Mouse (Mus musculus) 3134 (cell line): ENCODE results near the gene Olfr1424.

Experiments used
- DNase-seq: peaks from one replicate; pipeline ENCODE4 v3.0.0-alpha.2; 2011; ENCODE audit warnings: low spot score; ENCODE audit not compliant: insufficient read length; ENCODE audit errors: extremely low read depth

Olfr1424 gene

GRCm38 (mm10) chr19:12009501-12010280, 52.8 kb downstream of the Olfr1424 start:
- peak; percentile 66 for DNase-seq
